Mouse (Mus musculus) regulatory T cell (primary cell): ENCODE data around the gene Myh13.

Experiments
- in situ Hi-C: fragments of 300-600 bp; cut with MboI, MseI; formaldehyde crosslinking; loops from one replicate; pipeline ENCODE4 v1.15.1; 2025; ENCODE audit warnings: high pct_unique_total_duplicates

The Myh13 gene

DNA sequence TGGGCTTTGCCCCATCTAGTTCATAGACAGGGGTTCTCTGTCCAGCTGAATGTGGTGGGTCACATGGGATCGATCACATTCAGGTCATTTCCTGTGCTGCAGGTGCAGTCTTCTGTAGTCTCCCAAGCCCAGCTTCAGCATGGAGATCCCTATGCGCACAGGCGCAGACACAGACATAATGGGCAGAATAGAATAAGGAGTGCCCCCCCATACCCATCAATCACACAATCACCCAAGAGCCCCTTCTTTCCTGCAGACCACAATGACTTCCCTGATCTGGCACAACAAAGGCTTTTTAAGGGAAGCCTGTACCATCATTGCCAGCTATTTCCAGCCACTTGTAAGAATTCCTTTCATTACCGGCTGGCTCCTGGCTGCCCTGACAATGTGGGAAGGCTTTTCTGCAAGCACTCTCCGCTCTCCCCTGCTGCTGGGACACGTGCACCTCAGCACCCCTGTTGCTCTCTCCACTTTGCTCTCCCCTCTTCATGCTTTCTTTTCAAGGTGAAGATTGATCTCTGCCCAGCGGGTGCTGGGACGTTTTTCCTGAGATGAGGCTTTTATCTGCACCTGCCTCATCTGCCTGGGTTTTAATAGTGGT lies 65.5 kb downstream of the Myh13 start:
- in situ Hi-C loops: no loop called here

DNA sequence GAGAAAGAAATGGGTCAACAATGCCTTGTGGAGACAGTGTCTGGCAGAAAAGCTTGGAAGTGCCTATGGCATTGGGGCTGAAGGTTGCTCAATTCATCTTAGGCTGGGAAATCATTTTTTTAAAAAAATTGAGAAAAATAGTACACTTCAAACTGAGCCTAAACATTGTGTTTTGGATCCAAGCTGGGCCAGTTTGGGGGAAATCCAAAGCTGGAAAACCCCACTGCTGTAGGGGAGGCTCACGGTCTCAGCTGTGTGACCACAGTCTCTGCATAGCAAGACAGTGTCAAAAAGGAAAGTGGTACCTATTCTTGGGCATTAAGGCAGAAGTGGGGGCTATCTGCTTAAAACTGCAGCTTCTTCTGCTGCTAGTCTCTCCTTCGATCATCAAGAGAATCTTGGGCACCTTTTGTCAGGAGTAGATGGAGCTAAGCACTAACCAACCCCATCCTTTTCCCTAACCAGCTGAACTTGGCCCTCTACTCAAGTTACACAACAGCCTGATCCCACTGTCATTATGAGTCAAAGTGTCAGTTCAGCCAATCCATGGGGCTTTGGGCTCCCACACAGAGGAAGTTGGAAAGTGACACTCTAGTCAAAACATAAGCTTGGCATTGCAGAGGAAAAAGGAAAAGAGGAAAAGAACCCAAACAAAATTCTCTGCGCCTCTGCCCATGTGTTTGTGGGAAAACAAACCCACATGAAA lies 69.4 kb downstream of the Myh13 start:
- in situ Hi-C loops: no loop called here

DNA sequence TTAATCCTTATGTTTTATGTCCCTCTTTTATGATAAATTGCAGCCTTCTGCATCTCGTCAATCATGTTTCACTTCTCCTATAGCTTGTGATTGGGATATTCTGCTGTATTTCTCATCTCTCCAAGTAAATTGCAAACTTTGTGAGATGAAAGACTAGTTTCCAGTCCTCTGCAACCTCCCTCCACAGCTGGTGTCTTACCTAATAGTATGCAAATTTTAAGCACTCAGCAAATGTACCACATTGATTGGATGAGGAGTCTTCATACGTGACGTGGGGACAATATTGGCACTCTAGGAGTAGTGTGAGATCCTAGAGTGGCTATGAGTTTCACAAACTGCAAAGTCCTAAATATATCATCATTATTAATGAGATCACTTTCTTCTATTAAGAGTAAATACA lies 70.9 kb downstream of the Myh13 start:
- in situ Hi-C loops: no loop called here

DNA sequence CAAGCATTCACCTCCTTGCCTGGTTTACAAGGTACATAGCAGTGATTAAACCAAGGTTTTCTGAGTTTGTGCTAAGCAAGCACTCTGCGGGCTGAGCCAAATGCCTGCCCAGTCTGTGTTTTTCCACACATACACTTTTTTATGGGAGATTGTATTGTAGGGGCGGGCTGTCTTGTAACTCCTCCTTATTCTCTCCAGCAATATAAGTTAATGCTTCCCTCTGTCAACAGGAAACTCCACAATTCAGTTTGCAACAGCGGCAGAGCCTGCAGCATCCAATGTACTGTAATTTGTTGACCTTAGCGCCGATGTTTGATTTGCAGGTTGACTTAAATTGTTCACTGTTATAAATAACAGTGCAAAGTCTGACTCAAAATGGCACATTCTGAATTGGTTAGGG lies 79.5 kb downstream of the Myh13 start:
- in situ Hi-C loops: no loop called here

DNA sequence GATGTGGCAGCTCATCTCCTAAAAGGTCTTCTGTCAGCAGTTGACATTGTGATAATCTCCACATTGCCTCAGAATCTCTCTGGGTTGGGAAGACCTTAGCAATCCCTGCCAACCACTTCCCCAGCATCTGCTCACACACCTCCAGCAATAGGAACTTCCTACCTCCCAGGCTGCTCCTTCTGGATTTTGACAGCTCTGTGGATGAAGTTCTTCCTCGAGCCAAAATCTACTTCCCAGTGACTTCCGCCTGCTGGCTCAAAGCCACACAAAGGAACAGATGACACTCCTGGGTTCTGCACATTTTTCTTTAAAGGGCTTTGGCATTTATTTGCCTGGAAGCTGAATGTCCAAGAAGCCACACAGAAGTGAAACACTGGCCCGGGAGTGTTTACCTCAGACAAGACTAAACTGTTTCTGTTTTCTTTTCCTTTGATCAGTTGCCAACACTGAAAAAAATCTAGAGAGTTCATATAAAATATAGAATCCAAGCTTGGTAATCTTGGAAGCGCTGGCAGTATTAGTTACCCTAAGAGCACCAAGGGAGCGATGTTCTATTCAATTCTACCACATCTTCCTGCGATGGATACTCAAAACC lies 93.0 kb downstream of the Myh13 start:
- in situ Hi-C loops: no loop called here
